Comparison of ENCODE assay signal across 16 mouse cellular contexts in the genomic region with DNA sequence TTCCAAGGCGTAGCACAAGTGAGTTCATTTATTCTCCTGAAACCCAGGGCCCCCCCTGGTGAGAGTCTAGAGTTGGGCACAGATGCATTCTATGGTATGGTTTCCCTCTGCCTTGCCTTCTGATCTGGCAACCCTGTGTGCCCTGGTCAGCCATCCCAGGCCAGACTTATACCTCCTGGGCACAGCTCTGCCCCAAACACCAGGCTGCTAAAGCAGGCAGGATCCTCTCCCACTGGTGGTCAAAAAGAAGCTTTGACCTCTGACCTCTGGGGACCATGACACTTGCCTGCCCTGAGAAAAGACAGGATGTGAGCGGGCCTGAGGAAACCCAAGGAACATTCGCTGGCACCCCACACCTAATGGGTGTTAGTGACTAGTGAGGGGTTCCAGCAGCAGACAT.
A peak's percentile ranks its signal among the peaks of the same experiment; 100 is the strongest.
DNase-seq lines count a peak whose midpoint lies in the region; ATAC-seq and TF ChIP-seq lines count a peak whose summit lies in the region.
"Had no signal": no experiment of that assay in that cellular context is flagged by ENCODE, and none has a peak within 500 bp of the region (broad histone marks: within the 10 kb centered on the region; RNA-seq: fewer than 3 reads in every experiment).

No protein-coding gene starts in this region.

- no peak overlapping the region for H3K4me2 ChIP-seq in heart, embryonic 11.5 days
- no peak overlapping the region for H3K4me2 ChIP-seq in kidney, embryonic 16.5 days (replicated peaks; ENCODE audit: low read depth, low read length)
- H3K4me2 ChIP-seq in forebrain, embryonic 11.5 days (ENCODE audit: low read depth, low read length, severe bottlenecking) = no peak overlapping the region
- H3K4me2 ChIP-seq: midbrain, embryonic 11.5 days had no signal

- no peak for TF ChIP-seq POLR2A in spleen, adult 2 months (IDR thresholded peaks at IDR 0.05; ENCODE audit: low read depth, low read length)

- H3K9ac ChIP-seq in heart, embryonic 11.5 days (ENCODE audit: low read depth, low read length) = peak overlapping the region; percentile 28; the same call in 1 of the 2 replicates
- H3K9ac ChIP-seq in kidney, embryonic 16.5 days (replicated peaks; ENCODE audit: low read length) = no peak overlapping the region
- H3K9ac ChIP-seq in forebrain, embryonic 11.5 days (ENCODE audit: low read length) = no peak overlapping the region

- peak overlapping the region; percentile 98 for H3K27ac ChIP-seq in heart, embryonic 11.5 days (ENCODE audit: low read depth, low read length)
- H3K27ac ChIP-seq in kidney, embryonic 16.5 days (ENCODE audit: low read length) = peak overlapping the region; percentile 76
- H3K27ac ChIP-seq in spleen, adult 2 months (ENCODE audit: insufficient read depth, low read length) = peak overlapping the region; percentile 8; the same call in 1 of the 2 replicates
- no peak overlapping the region for H3K27ac ChIP-seq in forebrain, embryonic 11.5 days (ENCODE audit: low read depth, low read length)
- H3K27ac ChIP-seq: hindbrain, embryonic 10.5 days had no signal

- DNase-seq in heart, postnatal 14 days = no peak
- DNase-seq in kidney, adult 8-10 months = no peak
- DNase-seq in spleen, adult 2 months (ENCODE audit: low read depth in 1 of 2, low spot score in 2 of 2) = no peak
- DNase-seq in spleen, postnatal 10 days (ENCODE audit: low spot score in 2 of 2) = no peak
- DNase-seq in forebrain, embryonic 11.5 days (ENCODE audit: low spot score) = no peak
- DNase-seq in urinary bladder, postnatal 36 days (ENCODE audit: low spot score in 2 of 2) = no peak
- DNase-seq: B cell, adult 2 months; cerebellum, postnatal 10 days; right cerebral cortex, postnatal 4 days had no signal

- peaks cover 45% of the 10 kb centered on the region for H3K4me1 ChIP-seq in heart, embryonic 11.5 days (ENCODE audit: control insufficient read depth, insufficient read depth, low read length)
- peaks cover 62% of the 10 kb centered on the region for H3K4me1 ChIP-seq in kidney, embryonic 16.5 days (ENCODE audit: insufficient read depth, low read length)
- H3K4me1 ChIP-seq in spleen, adult 2 months (ENCODE audit: control insufficient read depth, insufficient read depth, insufficient read length) = no peaks in the 10 kb centered on the region; the same call in 1 of the 2 replicates
- H3K4me1 ChIP-seq in forebrain, embryonic 11.5 days (replicated peaks; ENCODE audit: control insufficient read depth, insufficient read depth, low read length) = no peaks in the 10 kb centered on the region

- no peak for ATAC-seq in heart, embryonic 11.5 days (replicated peaks; ENCODE audit: insufficient number of reproducible peaks, low FRiP score, low TSS enrichment)
- ATAC-seq in kidney, embryonic 16.5 days (ENCODE audit: low FRiP score, low TSS enrichment) = no peak
- ATAC-seq in forebrain, embryonic 11.5 days (replicated peaks; ENCODE audit: low FRiP score) = no peak
- ATAC-seq: forebrain, embryonic 16.5 days; Patski had no signal

- 86% methylated on average over 3 of the region's 3 CpGs for WGBS in heart, embryonic 11.5 days (ENCODE audit: insufficient replicate concordance)
- WGBS in kidney, embryonic 16.5 days = 89% methylated on average over 3 of the region's 3 CpGs
- WGBS in spleen, adult 2 months = 87% methylated on average over 3 of the region's 3 CpGs
- 91% methylated on average over 3 of the region's 3 CpGs for WGBS in forebrain, embryonic 11.5 days

- intact Hi-C loops in heart, postnatal 14 days (cut with DNase I) = no loop called here

- TF ChIP-seq CTCF in spleen, adult 2 months (IDR thresholded peaks at IDR 0.05; ENCODE audit: extremely low read depth, insufficient read depth, insufficient read length, insufficient replicate concordance) = no peak

- no peaks in the 10 kb centered on the region; the same call in 1 of the 2 replicates for H3K36me3 ChIP-seq in heart, embryonic 11.5 days (ENCODE audit: control insufficient read depth, insufficient read depth, low read length)
- no peaks in the 10 kb centered on the region; the same call in 1 of the 2 replicates for H3K36me3 ChIP-seq in kidney, embryonic 16.5 days (ENCODE audit: insufficient read depth, low read length)
- no peaks in the 10 kb centered on the region for H3K36me3 ChIP-seq in spleen, adult 2 months (ENCODE audit: control insufficient read depth, insufficient read depth, low read length)
- no peaks in the 10 kb centered on the region for H3K36me3 ChIP-seq in forebrain, embryonic 11.5 days (ENCODE audit: control insufficient read depth, insufficient read depth, low read length)
- H3K36me3 ChIP-seq: hindbrain, embryonic 10.5 days had no signal

- no peak overlapping the region for H3K4me3 ChIP-seq in heart, embryonic 11.5 days (ENCODE audit: low read depth, low read length)
- no peak overlapping the region for H3K4me3 ChIP-seq in kidney, embryonic 16.5 days (ENCODE audit: low read length)
- no peak overlapping the region for H3K4me3 ChIP-seq in spleen, adult 2 months (ENCODE audit: extremely low read depth, insufficient read depth, insufficient read length)
- H3K4me3 ChIP-seq in forebrain, embryonic 11.5 days (ENCODE audit: low read depth, low read length) = no peak overlapping the region
- H3K4me3 ChIP-seq: erythroblast, embryonic 14.5 days; hindbrain, embryonic 10.5 days had no signal

- no peaks in the 10 kb centered on the region for H3K27me3 ChIP-seq in heart, embryonic 11.5 days (ENCODE audit: control insufficient read depth, insufficient read depth, low read length)
- H3K27me3 ChIP-seq in kidney, embryonic 16.5 days (ENCODE audit: insufficient read depth, low read length) = no peaks in the 10 kb centered on the region
- no peaks in the 10 kb centered on the region for H3K27me3 ChIP-seq in spleen, adult 2 months (ENCODE audit: control insufficient read depth, insufficient read depth, low read length)
- no peaks in the 10 kb centered on the region for H3K27me3 ChIP-seq in forebrain, embryonic 11.5 days (ENCODE audit: control insufficient read depth, insufficient read depth, low read length)
- H3K27me3 ChIP-seq: Patski had no signal

- no peaks in the 10 kb centered on the region for H3K9me3 ChIP-seq in heart, embryonic 11.5 days (replicated peaks; ENCODE audit: control insufficient read depth, low read length)
- H3K9me3 ChIP-seq in kidney, embryonic 16.5 days (ENCODE audit: low read length) = 0 out of 2 replicates have a peak, but pooled peaks cover 8% of the 10 kb centered on the region
- no peaks in the 10 kb centered on the region for H3K9me3 ChIP-seq in forebrain, embryonic 11.5 days (ENCODE audit: control insufficient read depth, low read length)
